10 mouse cellular contexts compared by ENCODE assay signal in genomic region chr19:32869053-32869680, GRCm38 (mm10).
DNase-seq lines count a peak whose midpoint lies in the region; ATAC-seq and TF ChIP-seq lines count a peak whose summit lies in the region.
"Had no signal": no experiment of that assay in that cellular context is flagged by ENCODE, and none has a peak within 500 bp of the region (broad histone marks: within the 10 kb centered on the region; RNA-seq: fewer than 3 reads in every experiment).

No protein-coding gene starts in this region.

- H3K9ac ChIP-seq in kidney, embryonic 15.5 days, result no peak overlapping the region
- no peak overlapping the region for H3K9ac ChIP-seq in intestine, postnatal 0 days (ENCODE audit: low read depth, low read length)
- H3K9ac ChIP-seq: limb, embryonic 13.5 days; neural tube, embryonic 12.5 days had no signal

- ATAC-seq in kidney, embryonic 15.5 days (replicated peaks; ENCODE audit: low FRiP score), result no peak
- ATAC-seq in G1E (ENCODE audit: extremely low read depth, insufficient number of reproducible peaks, low FRiP score, poor library complexity, severe bottlenecking), result no peak
- ATAC-seq in intestine, postnatal 0 days, result peak; percentile 91
- ATAC-seq in inflammation-experienced regulatory T-cells, adult 6 months, result no peak

- peaks cover 15% of the 10 kb centered on the region for H3K4me1 ChIP-seq in kidney, embryonic 15.5 days
- H3K4me1 ChIP-seq in G1E (ENCODE audit: insufficient read depth, low read depth, low read length), result peaks cover 28% of the 10 kb centered on the region
- no peaks in the 10 kb centered on the region for H3K4me1 ChIP-seq in intestine, postnatal 0 days (replicated peaks; ENCODE audit: control insufficient read depth, insufficient read depth, low read length)

- TF ChIP-seq CTCF in G1E (IDR thresholded peaks at IDR 0.05; ENCODE audit: low read depth, low read length), result no peak
- no peak; the same call in 1 of the 2 replicates for TF ChIP-seq CTCF in intestine, postnatal 0 days (IDR thresholded peaks at IDR 0.05; ENCODE audit: low read depth)

- no peaks in the 10 kb centered on the region for H3K27me3 ChIP-seq in kidney, embryonic 15.5 days
- H3K27me3 ChIP-seq in G1E (ENCODE audit: insufficient read depth, low read length), result peaks cover 17% of the 10 kb centered on the region
- H3K27me3 ChIP-seq in intestine, postnatal 0 days (replicated peaks; ENCODE audit: control insufficient read depth, insufficient read depth, low read length), result no peaks in the 10 kb centered on the region
- H3K27me3 ChIP-seq: neural tube, embryonic 12.5 days had no signal

- H3K9me3 ChIP-seq in kidney, embryonic 15.5 days (replicated peaks), result no peaks in the 10 kb centered on the region
- H3K9me3 ChIP-seq in G1E (replicated peaks), result no peaks in the 10 kb centered on the region
- H3K9me3 ChIP-seq in intestine, postnatal 0 days (ENCODE audit: control insufficient read depth), result no peaks in the 10 kb centered on the region
- H3K9me3 ChIP-seq: limb, embryonic 13.5 days; neural tube, embryonic 12.5 days had no signal

- H3K4me2 ChIP-seq in kidney, embryonic 15.5 days, result no peak overlapping the region
- peak overlapping the region; percentile 51 for H3K4me2 ChIP-seq in intestine, postnatal 0 days (replicated peaks; ENCODE audit: low read depth)
- H3K4me2 ChIP-seq: limb, embryonic 13.5 days; neural tube, embryonic 12.5 days had no signal

- H3K27ac ChIP-seq in kidney, embryonic 15.5 days, result no peak overlapping the region
- H3K27ac ChIP-seq in intestine, postnatal 0 days (ENCODE audit: low read depth, low read length), result peak overlapping the region; percentile 84
- H3K27ac ChIP-seq: limb, embryonic 13.5 days; neural tube, embryonic 12.5 days had no signal

- WGBS in kidney, embryonic 15.5 days, result 52% methylated on average over 10 of the region's 10 CpGs
- WGBS in intestine, postnatal 0 days, result 35% methylated on average over 10 of the region's 10 CpGs

- H3K4me3 ChIP-seq in kidney, embryonic 15.5 days (replicated peaks), result no peak overlapping the region
- H3K4me3 ChIP-seq in G1E (ENCODE audit: low read depth, low read length), result no peak overlapping the region
- H3K4me3 ChIP-seq in intestine, postnatal 0 days (ENCODE audit: low read depth, low read length), result no peak overlapping the region
- H3K4me3 ChIP-seq: limb, embryonic 13.5 days; neural tube, embryonic 12.5 days had no signal

- DNase-seq in kidney, adult 11 months, result peak; percentile 10
- DNase-seq in G1E (ENCODE audit: low spot score), result peak; percentile 10
- peak; percentile 48 for DNase-seq in naive thymus-derived CD4-positive, alpha-beta T cell, adult 2 months (ENCODE audit: low read depth)
- DNase-seq in right cerebral cortex, postnatal 14 days, result no peak
- DNase-seq in spleen, postnatal 10 days (ENCODE audit: low spot score in 2 of 2), result no peak

- H3K36me3 ChIP-seq in kidney, embryonic 15.5 days, result no peaks in the 10 kb centered on the region
- H3K36me3 ChIP-seq in G1E (replicated peaks), result no peaks in the 10 kb centered on the region
- H3K36me3 ChIP-seq in intestine, postnatal 0 days (ENCODE audit: control insufficient read depth, insufficient read depth), result no peaks in the 10 kb centered on the region
- H3K36me3 ChIP-seq: limb, embryonic 13.5 days; neural tube, embryonic 12.5 days had no signal

Comparison
In these comparisons a context has a peak if more than half of its experiments do, and no peak if none do; other contexts are left out.
1. DNase-seq: peak in kidney, adult 11 months (single experiment), G1E (single experiment) and naive thymus-derived CD4-positive, alpha-beta T cell, adult 2 months (single experiment); none in right cerebral cortex, postnatal 14 days (single experiment) and spleen, postnatal 10 days (0 of 2).